Mouse (Mus musculus): ENCODE data around the gene Rcn2. TPM values are rescaled to one million over a fixed set of nuclear protein-coding genes. Genes with fewer than 3 reads are reported as not detected.

Gene Rcn2
- polyA plus RNA-seq, 1 experiment from 2014 or later: 243 TPM

GRCm38 (mm10) chr9:56068630-56069029 lies 27.0 kb downstream of the Rcn2 start:
- H3K9ac ChIP-seq (replicated peaks): no peak overlapping the region
- no peaks in the 10 kb centered on the region for H3K27me3 ChIP-seq (replicated peaks)
- H3K9me3 ChIP-seq (replicated peaks): no peaks in the 10 kb centered on the region
- ATAC-seq (ENCODE audit: low FRiP score): no peak
- H3K27ac ChIP-seq (replicated peaks): no peak overlapping the region
- H3K36me3 ChIP-seq: peaks cover 32% of the 10 kb centered on the region; the same call in 1 of the 2 replicates
- WGBS: 97% methylated on average over 1 of the region's 1 CpGs
- H3K4me1 ChIP-seq: no peaks in the 10 kb centered on the region
- H3K4me2 ChIP-seq: no peak overlapping the region
- no peak overlapping the region for H3K4me3 ChIP-seq (replicated peaks)

- Histone ChIP-seq H3K36me3 (peaks cover 14% of the 10 kb centered on the region; the same call in 1 of the 2 replicates), H3K4me3 (replicated peaks) (no peak overlapping the region), H3K9me3 (replicated peaks) (no peaks in the 10 kb centered on the region), H3K4me2 (no peak overlapping the region), H3K9ac (replicated peaks) (no peak overlapping the region), H3K27me3 (replicated peaks) (no peaks in the 10 kb centered on the region), H3K27ac (replicated peaks) (no peak overlapping the region), H3K4me1 (peaks cover 17% of the 10 kb centered on the region)
- whole genome bisulfite sequencing: 84% methylated on average over 2 of the region's 2 CpGs
- no peak for ATAC-seq (ENCODE audit: low FRiP score)
These were observed 31.2 kb downstream of the Rcn2 start for GRCm38 (mm10) chr9:56072861-56073260.

DNA sequence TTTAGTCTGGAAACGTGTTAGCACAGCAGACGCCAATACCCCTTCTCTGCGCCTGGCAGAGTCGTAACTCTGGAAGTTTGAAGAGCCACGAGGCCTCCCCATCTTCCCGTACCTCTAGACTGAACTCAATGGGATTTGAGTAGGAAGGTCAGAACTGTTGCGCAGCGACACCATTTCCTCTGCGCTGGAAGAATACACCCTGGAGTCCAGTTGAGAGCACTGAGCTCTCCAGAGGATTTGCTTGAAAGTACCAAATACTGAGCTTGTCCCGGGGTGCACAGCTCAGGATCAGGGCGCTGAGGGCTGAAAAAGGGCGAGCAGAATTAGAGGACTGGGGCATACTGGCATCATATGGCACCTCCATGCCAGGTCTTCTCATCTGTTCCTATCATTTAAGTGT lies 33.2 kb downstream of the Rcn2 start:
- Histone ChIP-seq H3K27me3 (replicated peaks) (no peaks in the 10 kb centered on the region), H3K27ac (replicated peaks) (no peak overlapping the region), H3K4me1 (peaks cover 17% of the 10 kb centered on the region), H3K4me2 (no peak overlapping the region), H3K9ac (replicated peaks) (no peak overlapping the region), H3K4me3 (replicated peaks) (no peak overlapping the region), H3K36me3 (peaks cover 10% of the 10 kb centered on the region; the same call in 1 of the 2 replicates), H3K9me3 (replicated peaks) (no peaks in the 10 kb centered on the region)
- ATAC-seq (ENCODE audit: low FRiP score): peak; percentile 32; the same call in 1 of the 2 replicates
- WGBS: 74% methylated on average over 12 of the region's 12 CpGs

GRCm38 (mm10) chr9:56075264-56075663 lies 33.6 kb downstream of the Rcn2 start:
- 5% methylated on average over 4 of the region's 4 CpGs for WGBS
- no peaks in the 10 kb centered on the region for H3K27me3 ChIP-seq (replicated peaks)
- H3K36me3 ChIP-seq: peaks cover 10% of the 10 kb centered on the region; the same call in 1 of the 2 replicates
- H3K9ac ChIP-seq (replicated peaks): no peak overlapping the region
- peak overlapping the region; percentile 69 for H3K27ac ChIP-seq (replicated peaks)
- peaks cover 17% of the 10 kb centered on the region for H3K4me1 ChIP-seq
- no peak overlapping the region for H3K4me2 ChIP-seq
- ATAC-seq (ENCODE audit: low FRiP score): peak; percentile 73; the same call in 1 of the 2 replicates
- H3K4me3 ChIP-seq (replicated peaks): no peak overlapping the region
- H3K9me3 ChIP-seq (replicated peaks): no peaks in the 10 kb centered on the region

GRCm38 (mm10) chr9:56075901-56076620 lies 34.4 kb downstream of the Rcn2 start:
- Histone ChIP-seq H3K4me1 (peaks cover 17% of the 10 kb centered on the region), H3K4me2 (no peak overlapping the region), H3K9me3 (replicated peaks) (no peaks in the 10 kb centered on the region), H3K27me3 (replicated peaks) (no peaks in the 10 kb centered on the region), H3K4me3 (replicated peaks) (no peak overlapping the region), H3K27ac (replicated peaks) (peak overlapping the region; percentile 69), H3K36me3 (peaks cover 10% of the 10 kb centered on the region; the same call in 1 of the 2 replicates), H3K9ac (replicated peaks) (no peak overlapping the region)
- 38% methylated on average over 7 of the region's 7 CpGs for WGBS
- peak; percentile 40; the same call in 1 of the 2 replicates for ATAC-seq (ENCODE audit: low FRiP score)

- Histone ChIP-seq H3K9ac (replicated peaks) (no peak overlapping the region), H3K4me3 (replicated peaks) (no peak overlapping the region), H3K4me1 (peaks cover 17% of the 10 kb centered on the region), H3K27me3 (replicated peaks) (no peaks in the 10 kb centered on the region), H3K4me2 (no peak overlapping the region), H3K9me3 (replicated peaks) (no peaks in the 10 kb centered on the region), H3K27ac (replicated peaks) (no peak overlapping the region), H3K36me3 (peaks cover 5% of the 10 kb centered on the region; the same call in 1 of the 2 replicates)
- ATAC-seq (ENCODE audit: low FRiP score): no peak
- 85% methylated on average over 5 of the region's 5 CpGs for WGBS
These were observed 37.9 kb downstream of the Rcn2 start for GRCm38 (mm10) chr9:56079587-56079986.

- WGBS: 88% methylated on average over 5 of the region's 5 CpGs
- ATAC-seq (ENCODE audit: low FRiP score): no peak
- no peaks in the 10 kb centered on the region for H3K36me3 ChIP-seq
- no peak overlapping the region for H3K27ac ChIP-seq (replicated peaks)
- peaks cover 12% of the 10 kb centered on the region for H3K4me1 ChIP-seq
- H3K27me3 ChIP-seq (replicated peaks): no peaks in the 10 kb centered on the region
- H3K4me3 ChIP-seq (replicated peaks): no peak overlapping the region
- H3K4me2 ChIP-seq: no peak overlapping the region
- H3K9ac ChIP-seq (replicated peaks): no peak overlapping the region
- H3K9me3 ChIP-seq (replicated peaks): no peaks in the 10 kb centered on the region
These were observed 44.9 kb downstream of the Rcn2 start for GRCm38 (mm10) chr9:56086524-56086923.

GRCm38 (mm10) chr9:56089778-56090520 lies 48.3 kb downstream of the Rcn2 start, which contains the start of gene Pstpip1:
TSS of gene Pstpip1 (plus strand) at chr9:56089962.
- ATAC-seq (ENCODE audit: low FRiP score): peak; percentile 78
- H3K9me3 ChIP-seq (replicated peaks): no peaks in the 10 kb centered on the region
- no peak within 1 kb of the TSS for H3K4me3 ChIP-seq (replicated peaks)
- no peaks in the 10 kb centered on the region for H3K27me3 ChIP-seq (replicated peaks)
- H3K36me3 ChIP-seq: no peaks in the 10 kb centered on the region
- H3K4me2 ChIP-seq: peak within 1 kb of the TSS; percentile 26
- H3K27ac ChIP-seq (replicated peaks): no peak within 1 kb of the TSS
- no peak within 1 kb of the TSS; the same call in 1 of the 2 replicates for H3K9ac ChIP-seq (replicated peaks)
- 39% methylated on average over 22 of the region's 22 CpGs for WGBS
- peaks cover 12% of the 10 kb centered on the region for H3K4me1 ChIP-seq

- H3K9me3 ChIP-seq (replicated peaks): no peaks in the 10 kb centered on the region
- no peak overlapping the region for H3K9ac ChIP-seq (replicated peaks)
- peak overlapping the region; percentile 26; the same call in 1 of the 2 replicates for H3K4me2 ChIP-seq
- 78% methylated on average over 5 of the region's 5 CpGs for WGBS
- H3K4me1 ChIP-seq: peaks cover 12% of the 10 kb centered on the region
- no peak for ATAC-seq (ENCODE audit: low FRiP score)
- H3K4me3 ChIP-seq (replicated peaks): no peak overlapping the region
- H3K27ac ChIP-seq (replicated peaks): no peak overlapping the region
- H3K27me3 ChIP-seq (replicated peaks): no peaks in the 10 kb centered on the region
- no peaks in the 10 kb centered on the region for H3K36me3 ChIP-seq
These were observed 49.0 kb downstream of the Rcn2 start for GRCm38 (mm10) chr9:56090546-56091225.

- no peaks in the 10 kb centered on the region for H3K27me3 ChIP-seq (replicated peaks)
- H3K9ac ChIP-seq (replicated peaks): no peak overlapping the region
- peaks cover 12% of the 10 kb centered on the region for H3K4me1 ChIP-seq
- no peaks in the 10 kb centered on the region for H3K9me3 ChIP-seq (replicated peaks)
- no peak for ATAC-seq (ENCODE audit: low FRiP score)
- no peaks in the 10 kb centered on the region for H3K36me3 ChIP-seq
- H3K4me2 ChIP-seq: no peak overlapping the region
- H3K27ac ChIP-seq (replicated peaks): no peak overlapping the region
- no peak overlapping the region for H3K4me3 ChIP-seq (replicated peaks)
- WGBS: 49% methylated on average over 2 of the region's 2 CpGs
These were observed 50.5 kb downstream of the Rcn2 start for GRCm38 (mm10) chr9:56092102-56092501.

- Histone ChIP-seq H3K9me3 (replicated peaks) (no peaks in the 10 kb centered on the region), H3K4me1 (0 out of 2 replicates have a peak, but pooled peaks cover 4% of the 10 kb centered on the region), H3K4me2 (no peak overlapping the region), H3K4me3 (replicated peaks) (no peak overlapping the region), H3K27ac (replicated peaks) (no peak overlapping the region), H3K36me3 (no peaks in the 10 kb centered on the region), H3K9ac (replicated peaks) (no peak overlapping the region), H3K27me3 (replicated peaks) (no peaks in the 10 kb centered on the region)
- WGBS: 85% methylated on average over 4 of the region's 4 CpGs
- no peak for ATAC-seq (ENCODE audit: low FRiP score)
These were observed 56.1 kb downstream of the Rcn2 start for GRCm38 (mm10) chr9:56097584-56098298.

All from neural tube, embryonic 15.5 days (tissue).